In genomic region chr11:55005684-55006083, GRCm38 (mm10) we compare ENCODE assay signal across 11 mouse cellular contexts.
"Had no signal": no experiment of that assay in that cellular context is flagged by ENCODE, and none has a peak within 500 bp of the region (broad histone marks: within the 10 kb centered on the region; RNA-seq: fewer than 3 reads in every experiment).

No protein-coding gene starts in this region.

- H3K27me3 ChIP-seq: neural tube, embryonic 15.5 days had no signal

- H3K4me2 ChIP-seq: liver, embryonic 11.5 days; midbrain, embryonic 11.5 days; neural tube, embryonic 15.5 days had no signal

- H3K9me3 ChIP-seq: limb, embryonic 10.5 days; neural tube, embryonic 15.5 days had no signal

- H3K4me3 ChIP-seq: limb, embryonic 10.5 days; megakaryocyte, embryonic 14.5 days; neural tube, embryonic 15.5 days had no signal

- ATAC-seq: inflammation-experienced regulatory T-cells, adult 6 months; midbrain, embryonic 16.5 days had no signal

- DNase-seq: kidney, adult 18-20 months; right cerebral cortex, adult 18-20 months; right cerebral cortex, postnatal 25 days had no signal

- H3K4me1 ChIP-seq: limb, embryonic 10.5 days; neural tube, embryonic 15.5 days had no signal

- H3K9ac ChIP-seq: neural tube, embryonic 15.5 days had no signal

- H3K27ac ChIP-seq: limb, embryonic 10.5 days; macrophage; neural tube, embryonic 15.5 days had no signal
